Mouse (Mus musculus): ENCODE data around the gene Schip1. TPM values are rescaled to one million over a fixed set of nuclear protein-coding genes. Genes with fewer than 3 reads are reported as not detected.

Schip1 gene
- polyA plus RNA-seq, 1 experiment from 2014 or later: 5.0 TPM

GRCm38 (mm10) chr3:68572249-68573225 lies 507.9 kb downstream of the Schip1 start:
- Histone ChIP-seq H3K36me3 (no peaks in the 10 kb centered on the region), H3K27ac (no peak overlapping the region), H3K9me3 (replicated peaks) (no peaks in the 10 kb centered on the region), H3K4me2 (peak overlapping the region; percentile 44), H3K27me3 (replicated peaks) (peaks cover 4% of the 10 kb centered on the region; the same call in 1 of the 2 replicates), H3K4me1 (0 out of 2 replicates have a peak, but pooled peaks cover 8% of the 10 kb centered on the region), H3K4me3 (0 out of 2 replicates have a peak overlapping the region, but pooled peaks have one; percentile 16), H3K9ac (no peak overlapping the region)
- ATAC-seq: no peak
- 25% methylated on average over 28 of the region's 28 CpGs for WGBS (ENCODE audit: insufficient replicate concordance)

GRCm38 (mm10) chr3:68573226-68573624 lies 508.6 kb downstream of the Schip1 start:
- no peaks in the 10 kb centered on the region for H3K36me3 ChIP-seq
- H3K9me3 ChIP-seq (replicated peaks): no peaks in the 10 kb centered on the region
- H3K27ac ChIP-seq: no peak overlapping the region
- no peak overlapping the region for H3K4me2 ChIP-seq
- no peak overlapping the region for H3K4me3 ChIP-seq
- WGBS (ENCODE audit: insufficient replicate concordance): 73% methylated on average over 3 of the region's 3 CpGs
- 0 out of 2 replicates have a peak, but pooled peaks cover 8% of the 10 kb centered on the region for H3K4me1 ChIP-seq
- H3K9ac ChIP-seq: no peak overlapping the region
- peaks cover 4% of the 10 kb centered on the region; the same call in 1 of the 2 replicates for H3K27me3 ChIP-seq (replicated peaks)
- ATAC-seq: no peak

GRCm38 (mm10) chr3:68574097-68574496 lies 509.5 kb downstream of the Schip1 start:
- H3K4me2 ChIP-seq: no peak overlapping the region
- no peaks in the 10 kb centered on the region for H3K9me3 ChIP-seq (replicated peaks)
- no peak overlapping the region for H3K9ac ChIP-seq
- H3K4me3 ChIP-seq: no peak overlapping the region
- H3K27me3 ChIP-seq (replicated peaks): peaks cover 4% of the 10 kb centered on the region; the same call in 1 of the 2 replicates
- 58% methylated on average over 8 of the region's 8 CpGs for WGBS (ENCODE audit: insufficient replicate concordance)
- no peaks in the 10 kb centered on the region for H3K36me3 ChIP-seq
- 0 out of 2 replicates have a peak, but pooled peaks cover 8% of the 10 kb centered on the region for H3K4me1 ChIP-seq
- H3K27ac ChIP-seq: no peak overlapping the region
- no peak for ATAC-seq

- 0 out of 2 replicates have a peak, but pooled peaks cover 8% of the 10 kb centered on the region for H3K4me1 ChIP-seq
- no peak overlapping the region for H3K27ac ChIP-seq
- 74% methylated on average over 8 of the region's 8 CpGs for WGBS (ENCODE audit: insufficient replicate concordance)
- H3K9ac ChIP-seq: no peak overlapping the region
- ATAC-seq: no peak
- H3K4me3 ChIP-seq: no peak overlapping the region
- H3K36me3 ChIP-seq: no peaks in the 10 kb centered on the region
- no peaks in the 10 kb centered on the region for H3K9me3 ChIP-seq (replicated peaks)
- H3K4me2 ChIP-seq: no peak overlapping the region
- peaks cover 4% of the 10 kb centered on the region; the same call in 1 of the 2 replicates for H3K27me3 ChIP-seq (replicated peaks)
Measured at GRCm38 (mm10) chr3:68574565-68574964, 510.0 kb downstream of the Schip1 start.

- ATAC-seq: no peak
- WGBS (ENCODE audit: insufficient replicate concordance): 61% methylated on average over 10 of the region's 10 CpGs
- H3K27ac ChIP-seq: no peak overlapping the region
- no peak overlapping the region for H3K4me3 ChIP-seq
- H3K36me3 ChIP-seq: no peaks in the 10 kb centered on the region
- no peaks in the 10 kb centered on the region for H3K9me3 ChIP-seq (replicated peaks)
- H3K27me3 ChIP-seq (replicated peaks): peaks cover 4% of the 10 kb centered on the region; the same call in 1 of the 2 replicates
- H3K4me2 ChIP-seq: no peak overlapping the region
- no peak overlapping the region for H3K9ac ChIP-seq
- 0 out of 2 replicates have a peak, but pooled peaks cover 8% of the 10 kb centered on the region for H3K4me1 ChIP-seq
Measured at GRCm38 (mm10) chr3:68575636-68576340, 511.2 kb downstream of the Schip1 start.

- Histone ChIP-seq H3K27me3 (replicated peaks) (peaks cover 4% of the 10 kb centered on the region; the same call in 1 of the 2 replicates), H3K27ac (no peak overlapping the region), H3K4me2 (no peak overlapping the region), H3K9ac (no peak overlapping the region), H3K4me1 (0 out of 2 replicates have a peak, but pooled peaks cover 8% of the 10 kb centered on the region), H3K9me3 (replicated peaks) (no peaks in the 10 kb centered on the region), H3K36me3 (no peaks in the 10 kb centered on the region), H3K4me3 (no peak overlapping the region)
- WGBS (ENCODE audit: insufficient replicate concordance): 51% methylated on average over 7 of the region's 7 CpGs
- ATAC-seq: no peak
Measured at GRCm38 (mm10) chr3:68576431-68576830, 511.8 kb downstream of the Schip1 start.

GRCm38 (mm10) chr3:68576948-68577347 lies 512.3 kb downstream of the Schip1 start:
- no peak overlapping the region for H3K4me2 ChIP-seq
- no peak overlapping the region for H3K4me3 ChIP-seq
- H3K4me1 ChIP-seq: 0 out of 2 replicates have a peak, but pooled peaks cover 8% of the 10 kb centered on the region
- no peak for ATAC-seq
- H3K9me3 ChIP-seq (replicated peaks): no peaks in the 10 kb centered on the region
- H3K27me3 ChIP-seq (replicated peaks): peaks cover 4% of the 10 kb centered on the region; the same call in 1 of the 2 replicates
- WGBS (ENCODE audit: insufficient replicate concordance): 52% methylated on average over 5 of the region's 5 CpGs
- H3K36me3 ChIP-seq: no peaks in the 10 kb centered on the region
- H3K9ac ChIP-seq: no peak overlapping the region
- no peak overlapping the region for H3K27ac ChIP-seq

- H3K27me3 ChIP-seq (replicated peaks): no peaks in the 10 kb centered on the region
- no peak; the same call in 1 of the 2 replicates for ATAC-seq
- no peak overlapping the region for H3K9ac ChIP-seq
- no peaks in the 10 kb centered on the region for H3K36me3 ChIP-seq
- 68% methylated on average over 13 of the region's 13 CpGs for WGBS (ENCODE audit: insufficient replicate concordance)
- peak overlapping the region; percentile 34 for H3K4me2 ChIP-seq
- no peak overlapping the region for H3K4me3 ChIP-seq
- no peaks in the 10 kb centered on the region for H3K9me3 ChIP-seq (replicated peaks)
- H3K4me1 ChIP-seq: peaks cover 9% of the 10 kb centered on the region; the same call in 1 of the 2 replicates
- H3K27ac ChIP-seq: no peak overlapping the region
Measured at GRCm38 (mm10) chr3:68581591-68581990, 517.0 kb downstream of the Schip1 start.

GRCm38 (mm10) chr3:68582103-68582740 lies 517.6 kb downstream of the Schip1 start:
- 70% methylated on average over 12 of the region's 12 CpGs for WGBS (ENCODE audit: insufficient replicate concordance)
- Histone ChIP-seq H3K9ac (no peak overlapping the region), H3K36me3 (no peaks in the 10 kb centered on the region), H3K27ac (no peak overlapping the region), H3K4me2 (peak overlapping the region; percentile 34), H3K9me3 (replicated peaks) (no peaks in the 10 kb centered on the region), H3K4me3 (no peak overlapping the region), H3K4me1 (peaks cover 9% of the 10 kb centered on the region; the same call in 1 of the 2 replicates), H3K27me3 (replicated peaks) (no peaks in the 10 kb centered on the region)
- no peak for ATAC-seq

GRCm38 (mm10) chr3:68583031-68583693 lies 518.6 kb downstream of the Schip1 start:
- Histone ChIP-seq H3K4me3 (no peak overlapping the region), H3K27me3 (replicated peaks) (no peaks in the 10 kb centered on the region), H3K27ac (no peak overlapping the region), H3K4me1 (peaks cover 9% of the 10 kb centered on the region; the same call in 1 of the 2 replicates), H3K36me3 (no peaks in the 10 kb centered on the region), H3K9me3 (replicated peaks) (no peaks in the 10 kb centered on the region), H3K9ac (no peak overlapping the region), H3K4me2 (no peak overlapping the region)
- 54% methylated on average over 14 of the region's 14 CpGs for WGBS (ENCODE audit: insufficient replicate concordance)
- ATAC-seq: no peak

Measured in liver, embryonic 12.5 days (tissue).